Comparison of ENCODE assay signal across 22 mouse cellular contexts in genomic region chr15:102723358-102724135, GRCm38 (mm10). TPM values are rescaled to one million over a fixed set of nuclear protein-coding genes. Genes with fewer than 3 reads are reported as not detected.
DNase-seq lines count a peak whose midpoint lies in the region; ATAC-seq lines count a peak whose summit lies in the region.
"Had no signal": no experiment of that assay in that cellular context is flagged by ENCODE, and none has a peak within 500 bp of the region (broad histone marks: within the 10 kb centered on the region; RNA-seq: fewer than 3 reads in every experiment).

No protein-coding gene starts in this region.

- peaks cover 15% of the 10 kb centered on the region for H3K4me1 ChIP-seq in heart, embryonic 16.5 days (ENCODE audit: control insufficient read depth, insufficient read depth, low read length)

- H3K9me3 ChIP-seq in heart, embryonic 16.5 days (replicated peaks; ENCODE audit: control insufficient read depth, low read length), result no peaks in the 10 kb centered on the region
- H3K9me3 ChIP-seq: kidney, embryonic 15.5 days; limb, embryonic 12.5 days; liver, embryonic 15.5 days; neural tube, embryonic 15.5 days; stomach, embryonic 15.5 days had no signal

- 74% methylated on average over 10 of the region's 10 CpGs for WGBS in heart, embryonic 16.5 days

- intact Hi-C loops in left cerebral cortex, postnatal 4 days (cut with DNase I), result no loop called here

- peak; percentile 53 to 86 for DNase-seq in adrenal gland, adult (ENCODE audit: inconsistent age in 2 of 2, low spot score in 1 of 2)
- no peak for DNase-seq in adrenal gland, postnatal 25 days
- DNase-seq in heart, adult 18-20 months, result no peak
- peak; percentile 75 for DNase-seq in NIH3T3 (ENCODE audit: low read depth)
- no peak for DNase-seq in left cerebral cortex, postnatal 4 days
- no peak for DNase-seq in cerebellum, postnatal 10 days
- DNase-seq: adrenal gland, postnatal 10 days; cerebellum, postnatal 25 days; gastrocnemius, adult 2 months; heart, postnatal 10 days; kidney, adult 18-20 months; midbrain, embryonic 14.5 days; right cerebral cortex, postnatal 25 days had no signal

- H3K4me3 ChIP-seq in heart, embryonic 16.5 days (ENCODE audit: low read length), result no peak overlapping the region
- H3K4me3 ChIP-seq: gastrocnemius, adult 2 months; limb, embryonic 12.5 days; liver, embryonic 15.5 days; neural tube, embryonic 15.5 days; stomach, embryonic 15.5 days had no signal

- no peak for ATAC-seq in heart, embryonic 16.5 days (replicated peaks; ENCODE audit: extremely low read depth, insufficient read depth, low FRiP score)
- ATAC-seq: activated CD4-positive, CD25-positive, alpha-beta regulatory T cell, adult 4 months; forebrain, embryonic 16.5 days had no signal

- peaks cover 5% of the 10 kb centered on the region; the same call in 1 of the 2 replicates for H3K36me3 ChIP-seq in heart, embryonic 16.5 days (ENCODE audit: control insufficient read depth, insufficient read depth)
- H3K36me3 ChIP-seq: liver, embryonic 15.5 days; stomach, embryonic 15.5 days had no signal

- H3K9ac ChIP-seq in heart, embryonic 16.5 days (ENCODE audit: low read length), result no peak overlapping the region
- H3K9ac ChIP-seq: kidney, embryonic 15.5 days; liver, embryonic 15.5 days; lung, embryonic 14.5 days; neural tube, embryonic 15.5 days; stomach, embryonic 15.5 days had no signal

- no peak overlapping the region for H3K4me2 ChIP-seq in heart, embryonic 16.5 days (ENCODE audit: low read depth, low read length)

- H3K27ac ChIP-seq in heart, embryonic 16.5 days (ENCODE audit: low read length), result peak overlapping the region; percentile 91
- H3K27ac ChIP-seq: liver, embryonic 15.5 days; stomach, embryonic 15.5 days had no signal

- H3K27me3 ChIP-seq in heart, embryonic 16.5 days (ENCODE audit: control insufficient read depth, insufficient read depth, low read length), result no peaks in the 10 kb centered on the region
- H3K27me3 ChIP-seq: kidney, embryonic 15.5 days; limb, embryonic 12.5 days; neural tube, embryonic 15.5 days; stomach, embryonic 15.5 days had no signal

RNA-seq across cellular contexts. Expression of gene Calcoco1, which starts 1.6 kb away (rescaled TPM):
- 105 and 147 TPM in 2 replicates for total RNA-seq in adrenal gland, postnatal 25 days (2021)
- polyA plus RNA-seq in heart, embryonic 16.5 days (2015; fragmentation: Nextera tagmentation; extraction: Ambion mirVana), result 84.4 and 85.7 TPM in 2 replicates
- 100 to 1,000 TPM; 105 to 119 TPM for total RNA-seq in heart, adult 18-20 months (2021)
- total RNA-seq in left cerebral cortex, postnatal 4 days (2021), result 10 to 100 TPM; 44.3 to 46.7 TPM

RNA-seq across cellular contexts. Expression of gene Atp5g2, which starts 51.4 kb away (rescaled TPM):
- 13.8 and 32.0 TPM in 2 replicates for total RNA-seq in adrenal gland, postnatal 25 days (2021)
- polyA plus RNA-seq in heart, embryonic 16.5 days (2015; fragmentation: Nextera tagmentation; extraction: Ambion mirVana), result 62.2 and 66.0 TPM in 2 replicates
- 10 to 100 TPM; 28.4 to 50.6 TPM for total RNA-seq in heart, adult 18-20 months (2021)
- total RNA-seq in left cerebral cortex, postnatal 4 days (2021), result 10 to 100 TPM; 13.4 to 14.1 TPM

Comparison
In these comparisons a context has a peak if more than half of its experiments do, and no peak if none do; other contexts are left out.
1. DNase-seq: peak in adrenal gland, adult (2 of 2) and NIH3T3 (single experiment); none in adrenal gland, postnatal 25 days (single experiment), heart, adult 18-20 months (0 of 2), left cerebral cortex, postnatal 4 days (single experiment) and cerebellum, postnatal 10 days (0 of 2).